Mouse (Mus musculus) adrenal gland, adult 18-20 months (tissue): ENCODE data around the gene Olfr1131. TPM values are rescaled to one million over a fixed set of nuclear protein-coding genes. Genes with fewer than 3 reads are reported as not detected.
"Not testable (repeated sequence)": the region's sequence is repeated elsewhere in the genome, so short reads cannot be mapped to it uniquely, and the experiment has no call there.

Experiments used
- DNase-seq, 2 experiments: peaks; one replicate each; pipeline ENCODE4 v3.0.0; 2021 to 2022; ENCODE audit warnings: low spot score in 2 of 2
- long read RNA-seq, 2 experiments: library from polyadenylated mRNA; stranded (forward); transcript quantifications; one replicate each; pipeline ENCODE4 v2.0.0; 2021
- total RNA-seq, 2 experiments: library from RNA; stranded (reverse); gene quantifications; 1 replicate in 1 of 2; 2 replicates in 1 of 2; pipeline ENCODE4 v1.2.3; 2021

The Olfr1131 gene
- not detected for total RNA-seq
- long read RNA-seq, experiment 1 = 0 reads
- long read RNA-seq, experiment 2 = 0 reads

GRCm38 (mm10) chr2:87626804-87627203 lies at the start of gene Olfr1131:
Olfr1131 (plus strand) TSS chr2:87627104.
- no peak for DNase-seq

GRCm38 (mm10) chr2:87605912-87606311 lies 21.0 kb upstream of the Olfr1131 start, which contains the start of gene Olfr1130:
Olfr1130 (plus strand) TSS chr2:87606212.
- not testable (repeated sequence) for DNase-seq

GRCm38 (mm10) chr2:87637435-87637834 lies 10.5 kb downstream of the Olfr1131 start, which contains the start of gene Olfr1132:
Olfr1132 (minus strand) TSS chr2:87637535.
- DNase-seq = no peak

GRCm38 (mm10) chr2:87642441-87642840 lies 15.5 kb downstream of the Olfr1131 start:
- DNase-seq = no peak

GRCm38 (mm10) chr2:87647274-87647673 lies 20.4 kb downstream of the Olfr1131 start, which contains the start of gene Olfr1133:
Olfr1133 (minus strand) TSS chr2:87647374.
- no peak for DNase-seq

GRCm38 (mm10) chr2:87658360-87658759 lies 31.5 kb downstream of the Olfr1131 start, which contains the start of gene Olfr1134:
Olfr1134 (minus strand) TSS chr2:87658460.
- no peak for DNase-seq

- DNase-seq = no peak
These were observed 46.7 kb downstream of the Olfr1131 start, which contains the start of gene Olfr1135 for GRCm38 (mm10) chr2:87673564-87673963. Olfr1135 (minus strand) TSS chr2:87673664.

Other genes with a start within 250 kb of the Olfr1131 start
- gene Olfr1122, start 241.3 kb upstream of the Olfr1131 start, total RNA-seq = not detected
- not detected for gene Olfr1123, start 210.5 kb upstream of the Olfr1131 start, total RNA-seq
- gene Olfr1124, start 196.8 kb upstream of the Olfr1131 start, total RNA-seq = not detected
- gene Olfr1126, start 173.1 kb upstream of the Olfr1131 start, total RNA-seq = not detected
- gene Pramel7, start 130.0 kb upstream of the Olfr1131 start, total RNA-seq = not detected
- not detected for gene Pramel6, start 120.5 kb upstream of the Olfr1131 start, total RNA-seq
- gene Olfr153, start 95.3 kb upstream of the Olfr1131 start, total RNA-seq = not detected
- gene Olfr1128, start 81.6 kb upstream of the Olfr1131 start, total RNA-seq = not detected
- gene Olfr1129, start 53.2 kb upstream of the Olfr1131 start, total RNA-seq = not detected
- gene Olfr1130, start 20.9 kb upstream of the Olfr1131 start, total RNA-seq = not detected
- gene Olfr1132, start 10.4 kb downstream of the Olfr1131 start, total RNA-seq = not detected
- not detected for gene Olfr1133, start 20.3 kb downstream of the Olfr1131 start, total RNA-seq
- gene Olfr1134, start 31.4 kb downstream of the Olfr1131 start, total RNA-seq = not detected
- not detected for gene Olfr1135, start 46.6 kb downstream of the Olfr1131 start, total RNA-seq
- gene Olfr1136, start 66.8 kb downstream of the Olfr1131 start, total RNA-seq = not detected
- gene Olfr1137, start 86.1 kb downstream of the Olfr1131 start, total RNA-seq = not detected
- not detected for gene Olfr1138, start 112.9 kb downstream of the Olfr1131 start, total RNA-seq
- not detected for gene Olfr1140, start 116.6 kb downstream of the Olfr1131 start, total RNA-seq
- gene Olfr1141, start 126.9 kb downstream of the Olfr1131 start, total RNA-seq = not detected
- not detected for gene Olfr152, start 152.4 kb downstream of the Olfr1131 start, total RNA-seq
- gene Olfr1143, start 173.5 kb downstream of the Olfr1131 start, total RNA-seq = not detected
- gene Olfr1145, start 182.7 kb downstream of the Olfr1131 start, total RNA-seq = not detected
- not detected for gene Olfr1148, start 203.4 kb downstream of the Olfr1131 start, total RNA-seq
- not detected for gene Olfr1150-ps1, start 216.9 kb downstream of the Olfr1131 start, total RNA-seq
- not detected for gene Olfr1151, start 228.8 kb downstream of the Olfr1131 start, total RNA-seq
- not detected for gene Olfr1152, start 239.4 kb downstream of the Olfr1131 start, total RNA-seq